Mouse (Mus musculus) layer of hippocampus, adult 2 months (tissue): ENCODE measurements at regions not wholly inside any gene's neighbourhood (a gene's known extent, or its start where the extent isn't known, plus 50 kb on each side); places are given as distances from the start of the nearest gene placed in this dataset.

ENCODE experiments used
- DNase-seq, 2 experiments: peaks; one replicate each; pipeline ENCODE4 v3.0.0; 2022; ENCODE audit warnings: low spot score in 2 of 2
- H3K27ac ChIP-seq: fragments of 200-600 bp; 2 replicates; pipeline ENCODE4 v1.8.1; 2022
- H3K4me3 ChIP-seq: fragments of 200-600 bp; 2 replicates; pipeline ENCODE4 v1.8.1; 2022; ENCODE audit warnings: mild to moderate bottlenecking
- CTCF ChIP-seq: fragments of 200-600 bp; conservative IDR thresholded peaks from 2 replicates; pipeline ENCODE4 v1.8.1; 2022; ENCODE audit warnings: antibody characterized with exemption, mild to moderate bottlenecking, moderate library complexity

DNA sequence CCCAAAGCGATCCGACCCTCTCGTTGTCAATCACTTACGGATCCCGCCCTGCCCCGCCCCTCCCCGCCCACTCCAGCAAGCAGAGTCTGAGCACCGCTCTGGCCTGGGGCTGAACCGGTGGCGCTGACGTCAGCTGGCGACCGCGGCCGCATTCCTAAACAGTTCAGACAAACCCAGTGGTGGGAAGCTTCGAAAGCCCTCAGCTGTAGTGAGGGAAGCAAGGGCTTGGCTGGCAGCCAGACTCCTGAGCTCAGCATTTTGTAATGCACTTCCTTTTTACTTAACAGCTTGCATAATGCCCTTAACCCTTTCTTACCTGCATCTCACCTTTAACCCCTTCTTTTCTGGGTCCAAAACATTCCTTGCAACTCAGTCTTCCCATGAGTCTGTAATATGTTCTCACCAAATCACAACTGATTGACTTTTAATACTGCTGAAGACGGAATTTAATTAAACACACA is 213.0 kb upstream of the Smim15 start:
- peak; percentile 79 to 89 for DNase-seq
- Histone ChIP-seq H3K27ac (peak overlapping the region; percentile 43), H3K4me3 (peak overlapping the region; percentile 43)
- TF ChIP-seq CTCF = no peak

DNA sequence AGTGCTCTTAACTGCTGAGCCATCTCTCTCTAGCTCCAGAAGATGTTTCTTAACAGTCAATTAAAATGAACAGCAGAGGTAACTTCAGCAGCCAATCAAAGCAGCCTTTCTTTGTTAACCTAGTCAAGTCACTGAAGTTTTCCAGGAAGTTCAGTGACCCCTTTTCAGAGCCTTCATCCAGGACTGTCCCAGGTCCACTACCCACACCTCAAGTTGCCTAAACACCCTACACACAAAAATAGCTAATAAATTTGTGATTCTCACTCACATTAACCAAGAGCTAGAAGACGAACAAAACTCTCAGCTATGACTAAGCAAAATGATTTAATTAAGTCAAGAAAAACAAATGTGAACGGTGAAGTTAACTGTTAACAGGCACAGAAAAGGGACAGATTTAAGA is 214.0 kb upstream of the Smim15 start:
- no peak; the same call in 1 of the 2 replicates for TF ChIP-seq CTCF
- Histone ChIP-seq H3K4me3 (no peak overlapping the region), H3K27ac (peak overlapping the region; percentile 43; the same call in 1 of the 2 replicates)
- DNase-seq = no peak

DNA sequence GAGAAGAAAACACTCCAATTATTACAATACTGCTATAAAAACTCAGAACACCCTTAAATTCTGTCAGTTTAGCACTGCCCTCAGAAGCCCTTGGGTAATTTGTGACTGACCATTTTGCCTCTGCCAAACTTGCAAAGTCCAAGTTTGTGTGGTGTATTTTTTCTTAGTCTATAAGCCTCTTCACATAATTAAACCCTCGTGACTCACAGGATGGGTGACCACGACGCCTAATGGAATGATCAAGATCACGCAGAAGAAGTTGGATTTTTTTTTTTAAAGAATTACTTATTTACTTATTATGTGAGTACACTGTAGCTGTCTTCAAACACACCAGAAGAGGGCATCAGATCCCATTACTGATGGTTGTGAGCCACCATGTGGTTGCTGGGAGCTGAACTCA is 214.4 kb upstream of the Smim15 start:
- no peak overlapping the region for H3K27ac ChIP-seq
- TF ChIP-seq CTCF = peak; percentile 38
- no peak overlapping the region for H3K4me3 ChIP-seq
- no peak for DNase-seq

DNA sequence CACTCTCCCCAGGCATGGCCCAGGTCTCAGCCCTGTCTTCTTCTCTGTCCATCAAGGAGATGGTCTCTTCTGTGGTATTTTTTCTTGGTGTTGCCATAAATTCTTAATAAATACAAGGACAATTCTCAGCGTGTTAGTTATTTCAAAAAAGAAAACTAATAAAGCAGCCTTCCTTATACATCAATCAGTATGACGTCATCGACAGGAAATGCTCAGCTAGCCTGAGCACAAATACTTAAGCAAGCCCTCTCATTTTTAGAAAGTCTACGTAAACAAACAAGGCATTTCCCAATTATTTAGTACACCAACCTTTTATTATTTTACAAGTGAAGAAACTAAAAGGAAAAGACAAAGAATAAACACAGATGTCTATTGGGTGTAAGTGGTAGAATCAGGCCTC is 218.6 kb upstream of the Smim15 start:
- TF ChIP-seq CTCF = no peak

DNA sequence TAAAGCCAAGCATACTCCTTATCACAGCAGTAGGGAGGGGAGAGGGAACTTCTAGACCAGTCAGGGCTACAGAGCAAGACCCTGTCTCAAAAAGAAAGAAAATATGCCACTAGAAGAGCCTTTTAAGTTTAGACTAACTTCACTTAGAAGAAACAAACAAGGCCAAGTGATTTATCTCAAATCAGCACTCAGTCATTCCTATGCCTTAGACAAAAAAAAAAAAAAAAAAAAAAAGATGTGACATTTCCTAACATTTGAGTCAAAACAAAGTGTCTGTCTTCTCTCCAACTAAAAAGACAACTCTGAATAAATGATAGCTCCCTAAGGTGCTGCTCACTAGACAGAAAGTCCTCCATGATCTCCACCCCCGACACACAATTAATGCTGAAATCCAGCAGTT is 220.9 kb upstream of the Smim15 start:
- DNase-seq = no peak
- TF ChIP-seq CTCF = no peak
- no peak overlapping the region for H3K4me3 ChIP-seq
- H3K27ac ChIP-seq = no peak overlapping the region

More for the DNA sequence above, 218.6 kb upstream of the Smim15 start:
- DNase-seq = no peak
- Histone ChIP-seq H3K27ac (no peak overlapping the region), H3K4me3 (no peak overlapping the region)

DNA sequence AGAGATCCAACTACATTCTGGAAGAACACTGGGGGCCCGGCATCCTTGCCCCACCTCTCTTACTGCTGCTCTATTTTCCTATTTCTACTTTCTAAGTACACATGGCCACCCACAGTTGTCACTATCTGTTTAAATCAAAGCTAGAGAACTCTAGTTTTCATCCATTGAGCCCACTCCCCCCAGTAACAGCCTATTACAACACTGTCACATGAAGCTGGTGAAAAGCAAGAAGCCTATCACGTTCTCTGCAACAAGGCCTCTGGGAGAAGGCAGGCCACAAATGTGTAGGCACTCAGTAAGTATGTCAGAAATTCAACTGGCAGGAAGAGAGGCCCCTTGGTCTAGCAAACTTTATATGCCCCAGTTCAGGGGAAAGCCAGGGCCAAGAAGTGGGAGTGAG is 222.0 kb upstream of the Smim15 start:
- no peak for DNase-seq
- no peak for TF ChIP-seq CTCF
- no peak overlapping the region for H3K4me3 ChIP-seq
- no peak overlapping the region for H3K27ac ChIP-seq

DNA sequence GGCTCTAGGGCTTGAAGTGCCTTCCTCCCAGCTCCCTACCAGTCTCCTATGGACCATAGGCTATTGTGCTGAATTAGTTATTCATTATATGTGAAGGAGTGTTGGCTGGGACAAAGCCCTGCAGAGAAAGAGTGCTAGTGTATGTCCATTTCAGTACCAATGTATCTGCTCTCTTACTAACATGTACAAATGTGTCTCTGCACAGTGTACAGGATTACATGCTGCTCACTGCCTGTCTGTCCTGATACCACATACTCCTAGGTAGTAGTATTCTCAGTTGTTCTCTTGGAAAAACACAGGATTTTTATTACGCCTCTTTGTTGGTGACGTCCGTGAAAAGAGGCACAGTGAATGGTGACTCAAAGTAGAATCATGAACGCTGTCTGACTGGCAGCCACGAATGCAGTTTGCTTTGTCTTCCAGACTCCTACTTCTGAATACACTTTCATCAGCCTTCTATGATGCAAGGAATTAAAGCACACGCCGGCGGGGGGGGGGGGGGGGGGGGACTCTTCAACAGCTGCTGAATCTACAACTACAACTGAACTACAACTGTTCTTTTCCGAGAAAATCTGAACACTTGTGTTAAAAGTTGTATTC is 230.6 kb upstream of the Smim15 start:
- TF ChIP-seq CTCF = no peak
- DNase-seq = no peak

DNA sequence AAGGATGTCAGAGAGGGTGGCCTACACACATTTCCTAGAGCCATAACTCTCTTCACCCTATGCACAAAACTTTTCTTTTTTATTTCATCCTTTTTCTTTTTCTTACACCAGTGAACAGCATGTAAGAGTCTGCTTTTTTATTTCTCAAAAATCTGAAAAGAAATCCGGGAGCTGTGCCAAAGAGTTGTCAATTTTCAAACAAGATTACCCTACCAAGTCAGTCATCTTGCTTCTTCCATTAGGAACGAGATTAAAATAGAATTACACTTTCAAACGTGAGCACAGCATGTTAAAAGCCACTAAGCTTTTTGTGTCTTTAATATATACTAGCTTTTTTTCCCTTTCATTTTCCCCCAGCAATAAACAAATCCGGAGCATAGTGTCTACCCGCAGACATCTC is 232.2 kb upstream of the Smim15 start:
- H3K27ac ChIP-seq = peak overlapping the region; percentile 70; the same call in 1 of the 2 replicates
- DNase-seq = peak in 1 of 2 experiments; percentile 64

More for the DNA sequence above, 230.6 kb upstream of the Smim15 start:
- no peak overlapping the region for H3K4me3 ChIP-seq
- peak overlapping the region; percentile 70 for H3K27ac ChIP-seq

DNA sequence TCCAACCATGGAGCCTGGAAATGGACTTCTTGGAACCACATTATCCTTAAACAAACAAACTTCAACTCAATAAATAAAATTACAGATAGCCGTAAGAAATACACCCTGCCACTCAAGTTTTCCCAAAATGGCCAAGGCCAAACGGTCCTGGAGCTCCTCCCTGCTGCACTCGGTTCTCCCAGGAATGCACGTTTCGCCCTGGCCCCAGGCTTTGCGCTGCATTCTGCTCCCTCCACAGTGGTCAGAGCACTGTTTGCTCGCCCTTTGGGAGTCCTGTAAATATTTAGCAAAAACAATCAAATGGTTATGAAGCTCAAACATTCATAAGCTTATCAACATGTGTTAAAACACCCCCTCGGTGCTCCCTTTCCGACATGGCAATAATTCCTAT is 233.4 kb upstream of the Smim15 start:
- H3K27ac ChIP-seq = peak overlapping the region; percentile 70; the same call in 1 of the 2 replicates
- no peak for DNase-seq
- no peak overlapping the region for H3K4me3 ChIP-seq
- TF ChIP-seq CTCF = no peak

More for the DNA sequence above, 232.2 kb upstream of the Smim15 start:
- no peak for TF ChIP-seq CTCF
- no peak overlapping the region for H3K4me3 ChIP-seq

DNA sequence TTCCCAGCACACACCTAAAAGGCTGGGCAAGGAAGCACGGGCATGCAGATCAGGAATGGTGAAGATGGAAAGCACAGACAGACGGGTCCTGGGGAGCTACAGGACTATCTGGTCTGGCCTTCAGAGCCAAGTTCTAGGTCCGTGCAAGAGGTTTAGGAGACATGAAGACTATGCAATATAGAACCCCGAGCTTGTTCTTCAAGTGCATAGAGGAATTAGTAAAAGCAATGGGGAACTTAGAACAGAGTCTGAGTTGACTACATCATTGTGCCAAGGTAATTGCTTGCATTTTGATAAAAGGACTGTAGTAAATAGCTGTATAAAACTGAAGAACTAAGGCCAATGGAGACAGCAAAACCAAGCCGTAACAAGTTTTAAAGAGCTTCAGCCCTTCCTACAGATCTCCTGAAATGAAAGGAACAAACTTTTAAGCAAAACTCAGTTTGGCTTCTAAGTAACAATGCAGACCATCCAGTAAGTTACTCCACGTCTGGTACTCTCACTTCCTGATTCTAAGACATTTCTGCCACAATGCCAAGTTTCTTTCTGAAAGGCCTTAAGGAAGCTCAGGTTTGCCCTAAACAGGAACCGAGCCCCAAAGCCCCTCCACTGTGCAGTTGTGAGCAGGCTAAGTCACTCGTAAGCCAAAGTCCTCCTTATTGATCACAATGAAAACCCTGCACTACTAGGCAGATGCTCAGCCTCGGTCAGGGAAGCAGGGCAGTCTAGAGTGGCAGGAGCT is 234.0 kb upstream of the Smim15 start:
- Histone ChIP-seq H3K27ac (peak overlapping the region; percentile 70), H3K4me3 (no peak overlapping the region)
- DNase-seq = no peak
- TF ChIP-seq CTCF = no peak

DNA sequence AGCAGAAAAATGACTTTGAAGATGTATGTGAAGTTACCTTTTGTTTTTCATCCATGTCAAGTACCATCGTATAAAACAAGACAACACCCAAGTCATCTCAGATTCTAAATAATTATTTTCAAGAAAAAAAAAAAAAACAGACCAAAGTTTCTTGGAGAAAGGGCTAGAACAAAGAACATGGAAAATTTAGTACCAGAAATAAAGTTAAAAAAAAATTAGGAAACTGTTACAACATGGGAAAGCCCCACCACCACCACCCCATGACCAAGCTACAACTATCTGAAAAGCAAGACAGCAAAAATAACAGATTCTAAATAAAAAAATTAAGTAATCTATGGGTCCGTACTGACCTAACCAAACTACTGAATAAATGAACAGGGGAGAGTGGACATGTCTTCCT is 235.3 kb upstream of the Smim15 start:
- no peak for DNase-seq
- no peak for TF ChIP-seq CTCF
- Histone ChIP-seq H3K27ac (peak overlapping the region; percentile 70; the same call in 1 of the 2 replicates), H3K4me3 (no peak overlapping the region)

DNA sequence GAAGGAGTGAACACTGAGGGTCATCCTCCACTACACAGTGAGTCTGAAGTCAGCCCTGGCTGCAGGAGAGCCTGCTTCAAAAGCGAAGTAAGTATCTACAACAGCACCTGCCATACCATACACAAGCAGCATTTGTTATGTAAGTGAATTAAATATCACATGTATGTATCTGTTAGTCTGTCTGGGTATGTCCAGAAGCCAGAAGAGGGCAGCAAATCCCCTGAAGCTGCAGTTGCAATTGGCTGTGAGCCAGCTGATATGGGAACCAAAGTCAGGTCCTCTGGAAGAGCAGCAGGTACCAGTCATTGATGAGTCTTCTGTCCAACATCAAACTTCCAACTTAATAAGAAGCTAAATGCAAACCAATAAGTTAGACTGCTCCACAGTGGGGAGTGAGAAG is 239.8 kb upstream of the Smim15 start:
- Histone ChIP-seq H3K27ac (no peak overlapping the region), H3K4me3 (no peak overlapping the region)
- TF ChIP-seq CTCF = peak; percentile 61
- DNase-seq = no peak

DNA sequence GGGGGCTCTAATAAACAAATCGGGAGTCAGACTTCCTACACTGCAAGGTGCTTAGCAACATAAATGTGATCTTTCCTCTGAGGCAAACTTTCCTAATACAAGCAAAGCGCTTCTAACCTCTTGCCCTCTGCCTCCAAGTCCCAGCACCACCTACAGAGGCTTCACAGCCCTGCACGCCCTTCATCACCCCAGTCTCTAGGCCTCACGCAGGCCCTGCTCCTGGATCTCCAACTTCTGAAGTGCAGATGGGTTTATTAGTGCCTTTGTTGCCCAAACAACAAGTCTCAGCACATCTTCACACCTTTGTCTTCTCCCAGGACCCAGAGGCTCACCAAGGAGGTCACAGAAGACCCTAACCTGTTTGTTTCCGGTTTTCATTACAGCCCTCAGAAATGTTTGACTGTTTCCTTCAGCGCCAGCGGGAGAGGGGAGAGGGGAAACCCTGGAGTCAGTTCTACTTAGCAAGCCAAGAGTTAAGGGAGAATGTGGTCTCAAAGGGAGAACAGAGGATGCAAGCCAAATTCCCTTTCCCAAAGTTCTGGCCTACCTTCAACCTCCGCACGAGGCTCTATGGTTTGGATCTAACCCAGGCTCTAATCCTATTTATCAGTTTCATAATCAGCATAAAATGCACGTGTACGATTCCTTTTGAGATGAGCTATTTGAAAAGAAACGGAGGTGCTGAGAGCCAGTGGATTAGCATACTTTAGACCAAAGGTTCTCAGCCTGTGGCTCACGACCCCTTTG is 244.9 kb upstream of the Smim15 start:
- Histone ChIP-seq H3K27ac (peak overlapping the region; percentile 19), H3K4me3 (no peak overlapping the region)
- no peak for DNase-seq
- TF ChIP-seq CTCF = no peak
